Mouse (Mus musculus) lung, embryonic 15.5 days (tissue): ENCODE measurements around the gene Fcnb. TPM values are rescaled to one million over a fixed set of nuclear protein-coding genes. Genes with fewer than 3 reads are reported as not detected.

Experiments
- ATAC-seq: fragments of 200-750 bp; cut with Nextera tagmentation; 2 replicates; pipeline ENCODE4 v1.8.0; 2017; ENCODE audit warnings: moderate number of reproducible peaks, borderline replicate concordance; ENCODE audit not compliant: low FRiP score, low TSS enrichment; ENCODE audit errors: extremely low read depth
- H3K27ac ChIP-seq: fragments of 300-500 bp; sonication (generic); 2 replicates; pipeline ENCODE4 v1.5.1; 2015; ENCODE audit warnings: moderate library complexity, mild to moderate bottlenecking, inconsistent platforms
- H3K27me3 ChIP-seq: fragments of 300-500 bp; sonication (generic); 2 replicates; pipeline ENCODE4 v1.6.1; 2015; ENCODE audit warnings: inconsistent platforms
- H3K36me3 ChIP-seq: fragments of 300-500 bp; sonication (generic); 2 replicates; pipeline ENCODE4 v1.6.1; 2015; ENCODE audit warnings: inconsistent platforms
- H3K4me1 ChIP-seq: fragments of 300-500 bp; sonication (generic); 2 replicates; pipeline ENCODE4 v1.6.1; 2015; ENCODE audit warnings: inconsistent platforms
- H3K4me2 ChIP-seq: fragments of 300-500 bp; sonication (generic); 2 replicates; pipeline ENCODE4 v1.6.1; 2015; ENCODE audit warnings: inconsistent platforms, mild to moderate bottlenecking, moderate library complexity
- H3K4me3 ChIP-seq: fragments of 300-500 bp; sonication (generic); 2 replicates; pipeline ENCODE4 v1.5.1; 2015; ENCODE audit warnings: mild to moderate bottlenecking, inconsistent platforms
- H3K9ac ChIP-seq: fragments of 300-500 bp; sonication (generic); 2 replicates; pipeline ENCODE4 v1.6.1; 2015; ENCODE audit warnings: inconsistent platforms
- H3K9me3 ChIP-seq: fragments of 300-500 bp; sonication (generic); 2 replicates; pipeline ENCODE4 v1.6.1; 2016; ENCODE audit warnings: inconsistent platforms
- WGBS: fragments of 180-500 bp; shearing (Covaris S2); methylation state at CpG from one replicate; pipeline ENCODE4 v1.1.7; 2015; 5-methylcytosine and 5-hydroxymethylcytosine counted together
- polyA plus RNA-seq: library from polyadenylated mRNA; unstranded; fragments of >200 nt; fragmentation: Nextera tagmentation; extraction: Ambion mirVana; gene quantifications from 2 replicates; pipeline ENCODE4 v1.2.1, GENCODE M21; 2015

The Fcnb gene
- polyA plus RNA-seq, result 0.29 and 0.68 TPM in 2 replicates

GRCm38 (mm10) chr2:28084768-28085167, at the start of gene Fcnb:
Gene Fcnb, minus strand, starts transcription at chr2:28084885.
- no peak for ATAC-seq
- no peak within 1 kb of the TSS for H3K27ac ChIP-seq
- no peaks in the 10 kb centered on the region for H3K9me3 ChIP-seq
- no peaks in the 10 kb centered on the region for H3K4me1 ChIP-seq
- H3K36me3 ChIP-seq, result no peaks in the 10 kb centered on the region
- H3K4me2 ChIP-seq, result no peak within 1 kb of the TSS
- no peak within 1 kb of the TSS for H3K4me3 ChIP-seq
- 80% methylated on average over 3 of the region's 3 CpGs for WGBS
- H3K9ac ChIP-seq, result no peak within 1 kb of the TSS
- H3K27me3 ChIP-seq, result no peaks in the 10 kb centered on the region

- H3K9me3 ChIP-seq, result no peaks in the 10 kb centered on the region
- no peaks in the 10 kb centered on the region for H3K27me3 ChIP-seq
- peaks cover 8% of the 10 kb centered on the region for H3K4me1 ChIP-seq
- WGBS, result 75% methylated on average over 9 of the region's 9 CpGs
- no peaks in the 10 kb centered on the region for H3K36me3 ChIP-seq
- ATAC-seq, result no peak
- H3K4me2 ChIP-seq, result no peak overlapping the region
- no peak overlapping the region for H3K27ac ChIP-seq
- no peak overlapping the region for H3K9ac ChIP-seq
- H3K4me3 ChIP-seq, result no peak overlapping the region
Measured at GRCm38 (mm10) chr2:28133833-28134232, 49.1 kb upstream of the Fcnb start.

GRCm38 (mm10) chr2:28132117-28132516, 47.4 kb upstream of the Fcnb start:
- H3K4me2 ChIP-seq, result no peak overlapping the region
- H3K9me3 ChIP-seq, result no peaks in the 10 kb centered on the region
- WGBS, result 76% methylated on average over 4 of the region's 4 CpGs
- ATAC-seq, result no peak
- no peak overlapping the region for H3K9ac ChIP-seq
- 0 out of 2 replicates have a peak, but pooled peaks cover 3% of the 10 kb centered on the region for H3K4me1 ChIP-seq
- no peaks in the 10 kb centered on the region for H3K27me3 ChIP-seq
- H3K36me3 ChIP-seq, result no peaks in the 10 kb centered on the region
- no peak overlapping the region for H3K27ac ChIP-seq
- no peak overlapping the region for H3K4me3 ChIP-seq

GRCm38 (mm10) chr2:28126763-28127438, 42.2 kb upstream of the Fcnb start:
- Histone ChIP-seq H3K4me1 (peaks cover 9% of the 10 kb centered on the region; the same call in 1 of the 2 replicates), H3K27me3 (no peaks in the 10 kb centered on the region), H3K4me2 (no peak overlapping the region), H3K36me3 (no peaks in the 10 kb centered on the region), H3K9me3 (no peaks in the 10 kb centered on the region), H3K9ac (no peak overlapping the region), H3K4me3 (no peak overlapping the region), H3K27ac (no peak overlapping the region)
- ATAC-seq, result peak; percentile 80; the same call in 1 of the 2 replicates
- WGBS, result 41% methylated on average over 12 of the region's 12 CpGs

- H3K9ac ChIP-seq, result no peak overlapping the region
- ATAC-seq, result no peak
- no peak overlapping the region for H3K4me3 ChIP-seq
- no peaks in the 10 kb centered on the region for H3K27me3 ChIP-seq
- peaks cover 9% of the 10 kb centered on the region; the same call in 1 of the 2 replicates for H3K4me1 ChIP-seq
- 96% methylated on average over 2 of the region's 2 CpGs for WGBS
- no peak overlapping the region for H3K27ac ChIP-seq
- H3K4me2 ChIP-seq, result no peak overlapping the region
- no peaks in the 10 kb centered on the region for H3K9me3 ChIP-seq
- no peaks in the 10 kb centered on the region for H3K36me3 ChIP-seq
Measured at GRCm38 (mm10) chr2:28123910-28124309, 39.2 kb upstream of the Fcnb start.

GRCm38 (mm10) chr2:28121309-28121708, 36.6 kb upstream of the Fcnb start:
- Histone ChIP-seq H3K36me3 (no peaks in the 10 kb centered on the region), H3K27me3 (peaks cover 12% of the 10 kb centered on the region; the same call in 1 of the 2 replicates), H3K9ac (no peak overlapping the region), H3K27ac (no peak overlapping the region), H3K4me2 (no peak overlapping the region), H3K9me3 (no peaks in the 10 kb centered on the region), H3K4me3 (no peak overlapping the region), H3K4me1 (no peaks in the 10 kb centered on the region)
- 26% methylated on average over 4 of the region's 4 CpGs for WGBS
- ATAC-seq, result no peak

- Histone ChIP-seq H3K4me2 (no peak overlapping the region), H3K27ac (no peak overlapping the region), H3K36me3 (no peaks in the 10 kb centered on the region), H3K9me3 (no peaks in the 10 kb centered on the region), H3K27me3 (peaks cover 12% of the 10 kb centered on the region; the same call in 1 of the 2 replicates), H3K4me1 (no peaks in the 10 kb centered on the region), H3K9ac (no peak overlapping the region), H3K4me3 (no peak overlapping the region)
- ATAC-seq, result no peak
- WGBS, result 89% methylated on average over 9 of the region's 9 CpGs
Measured at GRCm38 (mm10) chr2:28120342-28120741, 35.7 kb upstream of the Fcnb start.

GRCm38 (mm10) chr2:28118518-28119116, 33.9 kb upstream of the Fcnb start:
- H3K4me1 ChIP-seq, result no peaks in the 10 kb centered on the region
- H3K4me3 ChIP-seq, result no peak overlapping the region
- H3K27me3 ChIP-seq, result peaks cover 12% of the 10 kb centered on the region; the same call in 1 of the 2 replicates
- H3K9me3 ChIP-seq, result no peaks in the 10 kb centered on the region
- H3K9ac ChIP-seq, result no peak overlapping the region
- no peaks in the 10 kb centered on the region for H3K36me3 ChIP-seq
- WGBS, result 53% methylated on average over 6 of the region's 6 CpGs
- H3K27ac ChIP-seq, result no peak overlapping the region
- H3K4me2 ChIP-seq, result no peak overlapping the region
- ATAC-seq, result no peak

GRCm38 (mm10) chr2:28117490-28118308, 33.0 kb upstream of the Fcnb start:
- no peaks in the 10 kb centered on the region for H3K36me3 ChIP-seq
- WGBS, result 34% methylated on average over 11 of the region's 11 CpGs
- no peak overlapping the region for H3K4me2 ChIP-seq
- no peaks in the 10 kb centered on the region for H3K4me1 ChIP-seq
- H3K9me3 ChIP-seq, result no peaks in the 10 kb centered on the region
- no peak overlapping the region for H3K27ac ChIP-seq
- no peak overlapping the region for H3K9ac ChIP-seq
- H3K4me3 ChIP-seq, result no peak overlapping the region
- H3K27me3 ChIP-seq, result peaks cover 12% of the 10 kb centered on the region; the same call in 1 of the 2 replicates
- ATAC-seq, result no peak

- Histone ChIP-seq H3K36me3 (no peaks in the 10 kb centered on the region), H3K27me3 (no peaks in the 10 kb centered on the region), H3K9me3 (no peaks in the 10 kb centered on the region), H3K27ac (no peak overlapping the region), H3K9ac (no peak overlapping the region), H3K4me2 (no peak overlapping the region), H3K4me1 (no peaks in the 10 kb centered on the region), H3K4me3 (no peak overlapping the region)
- WGBS, result 37% methylated on average over 5 of the region's 5 CpGs
- no peak for ATAC-seq
Measured at GRCm38 (mm10) chr2:28108763-28109162, 24.1 kb upstream of the Fcnb start.

GRCm38 (mm10) chr2:28106002-28106401, 21.3 kb upstream of the Fcnb start:
- H3K36me3 ChIP-seq, result no peaks in the 10 kb centered on the region
- H3K27me3 ChIP-seq, result no peaks in the 10 kb centered on the region
- no peak overlapping the region for H3K4me2 ChIP-seq
- no peak for ATAC-seq
- no peak overlapping the region for H3K4me3 ChIP-seq
- H3K27ac ChIP-seq, result no peak overlapping the region
- H3K9ac ChIP-seq, result no peak overlapping the region
- H3K9me3 ChIP-seq, result no peaks in the 10 kb centered on the region
- no peaks in the 10 kb centered on the region for H3K4me1 ChIP-seq
- 53% methylated on average over 2 of the region's 2 CpGs for WGBS

GRCm38 (mm10) chr2:28103653-28104052, 19.0 kb upstream of the Fcnb start:
- no peak overlapping the region for H3K4me3 ChIP-seq
- 0 out of 2 replicates have a peak, but pooled peaks cover 2% of the 10 kb centered on the region for H3K4me1 ChIP-seq
- H3K27me3 ChIP-seq, result peaks cover 12% of the 10 kb centered on the region; the same call in 1 of the 2 replicates
- H3K9ac ChIP-seq, result no peak overlapping the region
- no peak overlapping the region for H3K4me2 ChIP-seq
- WGBS, result 37% methylated on average over 2 of the region's 2 CpGs
- H3K9me3 ChIP-seq, result no peaks in the 10 kb centered on the region
- ATAC-seq, result no peak
- no peaks in the 10 kb centered on the region for H3K36me3 ChIP-seq
- no peak overlapping the region for H3K27ac ChIP-seq
